Mouse (Mus musculus): ENCODE data around the gene Anxa8.

DNA sequence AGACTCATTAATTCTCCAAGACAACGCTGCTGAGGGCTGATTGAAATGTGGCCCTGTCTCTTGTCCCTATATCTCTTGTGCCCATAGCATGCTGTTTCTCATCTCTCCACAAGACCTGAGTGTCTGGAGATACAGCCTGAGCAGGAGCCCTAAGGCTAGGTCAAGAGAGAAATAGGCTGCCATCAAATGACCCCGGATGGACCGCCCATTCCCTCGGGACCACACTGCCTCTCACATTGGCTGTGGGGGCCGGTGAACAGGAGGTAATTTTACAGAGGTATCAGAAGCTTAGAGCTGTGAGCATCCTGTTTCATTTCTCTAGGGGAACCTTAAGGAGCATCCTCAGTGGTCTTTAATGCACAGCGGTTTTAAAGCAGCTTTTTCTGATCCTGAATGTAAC, 45.4 kb downstream of the Anxa8 start:
- TF ChIP-seq CTCF (conservative IDR thresholded peaks at IDR 0.05; ENCODE audit: low read length) (no peak), NANOG (IDR thresholded peaks at IDR 0.05; ENCODE audit: borderline replicate concordance, low read length) (no peak)
